Mouse (Mus musculus): ENCODE measurements around the gene Dennd1a.

Gene Dennd1a

GRCm38 (mm10) chr2:37764514-37764913 lies 522.7 kb downstream of the Dennd1a start:
- ATAC-seq (ENCODE audit: insufficient number of reproducible peaks, low FRiP score, low TSS enrichment): no peak

GRCm38 (mm10) chr2:37763638-37764037 lies 523.6 kb downstream of the Dennd1a start:
- no peak for ATAC-seq (ENCODE audit: insufficient number of reproducible peaks, low FRiP score, low TSS enrichment)

GRCm38 (mm10) chr2:37760633-37761032 lies 526.6 kb downstream of the Dennd1a start:
- ATAC-seq (ENCODE audit: insufficient number of reproducible peaks, low FRiP score, low TSS enrichment): no peak

GRCm38 (mm10) chr2:37758343-37759015 lies 528.7 kb downstream of the Dennd1a start:
- no peak for ATAC-seq (ENCODE audit: insufficient number of reproducible peaks, low FRiP score, low TSS enrichment)

DNA sequence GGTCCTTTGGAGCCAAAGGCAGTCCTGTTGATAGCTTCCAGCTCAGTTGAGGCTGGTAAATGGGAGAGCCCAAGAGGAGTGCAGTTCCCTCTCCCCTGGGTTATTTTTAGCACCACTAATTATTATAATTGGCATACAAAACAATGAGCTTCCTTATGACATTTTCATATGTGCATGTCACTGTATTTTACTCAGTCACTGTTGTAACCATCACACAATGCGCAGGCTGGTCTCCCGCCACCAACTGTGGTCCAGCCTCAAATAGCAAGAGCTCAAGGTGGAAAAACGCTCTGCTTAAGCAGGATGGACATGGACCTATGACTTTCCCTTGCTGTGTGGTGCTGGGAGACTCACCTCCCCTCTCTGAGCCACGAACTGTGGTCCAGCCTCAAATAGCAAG lies 529.4 kb downstream of the Dennd1a start:
- ATAC-seq (ENCODE audit: insufficient number of reproducible peaks, low FRiP score, low TSS enrichment): no peak

DNA sequence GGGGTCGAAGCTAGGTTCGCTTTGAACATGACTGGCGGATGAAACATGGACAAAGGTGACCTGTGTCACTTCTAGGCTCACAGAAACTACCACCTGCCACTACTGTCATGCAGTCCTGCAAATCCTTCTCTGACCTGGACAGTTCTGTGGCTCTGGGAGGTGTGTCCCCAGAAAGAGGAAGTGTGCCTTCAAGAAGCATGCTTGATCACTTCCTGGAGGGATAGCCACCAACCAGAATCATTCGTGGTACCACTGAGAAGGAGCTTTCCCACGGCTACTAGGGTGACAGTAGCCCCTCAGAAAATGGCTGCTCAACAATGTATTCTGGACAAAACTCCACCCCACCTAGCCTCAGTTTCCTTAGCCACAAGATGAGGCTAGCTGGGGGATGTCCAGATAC lies 530.2 kb downstream of the Dennd1a start:
- ATAC-seq (ENCODE audit: insufficient number of reproducible peaks, low FRiP score, low TSS enrichment): no peak

- peak; percentile 89 for ATAC-seq (ENCODE audit: insufficient number of reproducible peaks, low FRiP score, low TSS enrichment)
These were observed 530.8 kb downstream of the Dennd1a start for GRCm38 (mm10) chr2:37756220-37756930.

DNA sequence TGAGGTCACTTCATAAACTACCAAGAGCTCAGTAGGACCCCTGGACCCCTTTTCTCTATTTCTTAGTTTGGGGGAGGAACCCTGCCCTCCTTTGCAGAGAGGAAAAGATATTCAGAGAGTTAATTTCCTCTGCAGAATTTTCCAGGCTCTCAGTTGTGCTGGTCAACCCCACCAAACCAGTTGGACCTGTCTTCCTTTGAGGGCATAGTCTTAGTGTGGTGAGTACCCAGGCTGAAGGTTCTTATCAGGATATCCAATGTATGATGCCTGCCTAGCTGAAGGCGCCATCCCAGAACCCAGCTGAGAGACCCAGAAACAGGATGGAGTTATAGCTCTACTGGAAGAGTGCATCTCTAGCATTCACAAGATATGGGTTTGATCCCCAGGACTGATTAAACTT lies 536.1 kb downstream of the Dennd1a start:
- ATAC-seq (ENCODE audit: insufficient number of reproducible peaks, low FRiP score, low TSS enrichment): no peak

DNA sequence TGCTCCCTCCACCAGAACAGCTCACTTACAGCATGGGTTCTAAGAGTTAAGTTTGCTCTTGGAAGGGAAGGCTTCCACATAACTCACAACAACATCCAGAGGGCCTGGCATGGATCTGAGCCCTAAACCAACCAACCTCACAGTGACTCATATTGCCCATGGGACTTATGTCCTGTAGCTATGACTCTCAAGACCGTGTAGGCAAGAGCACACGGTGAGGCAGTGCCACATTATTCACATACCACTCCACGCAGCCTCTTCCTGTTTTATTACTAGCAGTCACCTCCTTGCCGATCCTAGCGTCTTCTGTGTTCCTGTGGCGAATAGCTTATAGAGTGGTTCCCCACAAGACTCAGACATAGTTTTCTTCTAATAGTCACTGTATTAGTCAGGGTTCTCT lies 537.9 kb downstream of the Dennd1a start:
- ATAC-seq (ENCODE audit: insufficient number of reproducible peaks, low FRiP score, low TSS enrichment): no peak

All from cerebellum, adult (tissue).